ENCODE assay signal across 13 mouse cellular contexts in the genomic region with DNA sequence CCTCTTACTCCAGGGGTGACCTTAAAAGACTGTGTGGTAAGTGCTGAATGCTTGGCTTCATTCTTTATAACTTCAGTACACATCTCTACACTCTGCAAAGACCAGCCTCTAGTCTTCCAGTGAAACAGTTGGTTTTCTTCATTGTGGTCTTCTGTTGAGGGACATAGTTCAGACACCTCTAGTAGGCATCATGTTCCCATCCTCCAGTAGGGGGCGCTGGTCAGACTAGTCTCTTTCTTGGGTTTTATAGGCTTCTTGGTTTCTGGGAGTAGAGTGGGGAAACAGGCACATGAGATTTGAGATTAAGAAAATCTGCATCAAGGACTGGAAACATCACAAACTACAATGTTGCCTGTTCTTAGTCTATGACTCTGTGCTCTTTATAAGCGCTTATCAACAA. TPM values are rescaled to one million over a fixed set of nuclear protein-coding genes. Genes with fewer than 3 reads are reported as not detected.
A peak's percentile ranks its signal among the peaks of the same experiment; 100 is the strongest.
DNase-seq lines count a peak whose midpoint lies in the region; ATAC-seq and TF ChIP-seq lines count a peak whose summit lies in the region.
"Had no signal": no experiment of that assay in that cellular context is flagged by ENCODE, and none has a peak within 500 bp of the region (broad histone marks: within the 10 kb centered on the region; RNA-seq: fewer than 3 reads in every experiment).

No protein-coding gene starts in this region.

- no peak overlapping the region for H3K4me3 ChIP-seq in lung, embryonic 14.5 days (ENCODE audit: low read depth, low read length)
- no peak overlapping the region for H3K4me3 ChIP-seq in G1E (ENCODE audit: low read depth, low read length)
- H3K4me3 ChIP-seq in stomach, postnatal 0 days (ENCODE audit: low read depth, low read length) = no peak overlapping the region
- H3K4me3 ChIP-seq in forebrain, embryonic 15.5 days = no peak overlapping the region
- H3K4me3 ChIP-seq: heart, embryonic 15.5 days; myocyte had no signal

- no peak overlapping the region for H3K4me2 ChIP-seq in lung, embryonic 14.5 days
- no peak overlapping the region for H3K4me2 ChIP-seq in stomach, postnatal 0 days (replicated peaks; ENCODE audit: low read depth)
- no peak overlapping the region for H3K4me2 ChIP-seq in forebrain, embryonic 15.5 days (replicated peaks)
- H3K4me2 ChIP-seq: heart, embryonic 15.5 days had no signal

- ATAC-seq in lung, embryonic 14.5 days (ENCODE audit: insufficient read depth) = no peak
- ATAC-seq in G1E (ENCODE audit: extremely low read depth, insufficient number of reproducible peaks, low FRiP score, poor library complexity, severe bottlenecking) = no peak
- no peak for ATAC-seq in stomach, postnatal 0 days (ENCODE audit: low FRiP score, low TSS enrichment)
- no peak for ATAC-seq in forebrain, embryonic 15.5 days (replicated peaks)

- no peak for TF ChIP-seq EP300 in stomach, postnatal 0 days (optimal IDR thresholded peaks at IDR 0.05)

- no peak overlapping the region for H3K9ac ChIP-seq in lung, embryonic 14.5 days
- no peak overlapping the region for H3K9ac ChIP-seq in stomach, postnatal 0 days (ENCODE audit: low read length)
- H3K9ac ChIP-seq in forebrain, embryonic 15.5 days (replicated peaks) = no peak overlapping the region
- H3K9ac ChIP-seq: heart, embryonic 15.5 days had no signal

- 56% methylated on average over 2 of the region's 2 CpGs for WGBS in lung, embryonic 14.5 days
- WGBS in stomach, postnatal 0 days = 69% methylated on average over 2 of the region's 2 CpGs
- 59% methylated on average over 2 of the region's 2 CpGs for WGBS in forebrain, embryonic 15.5 days

- no peaks in the 10 kb centered on the region for H3K9me3 ChIP-seq in lung, embryonic 14.5 days (ENCODE audit: low read depth, low read length)
- H3K9me3 ChIP-seq in G1E (replicated peaks) = no peaks in the 10 kb centered on the region
- H3K9me3 ChIP-seq in stomach, postnatal 0 days (ENCODE audit: control insufficient read depth, low read length) = no peaks in the 10 kb centered on the region
- H3K9me3 ChIP-seq in forebrain, embryonic 15.5 days = no peaks in the 10 kb centered on the region
- H3K9me3 ChIP-seq: heart, embryonic 15.5 days had no signal

- H3K36me3 ChIP-seq in lung, embryonic 14.5 days (ENCODE audit: insufficient read depth) = no peaks in the 10 kb centered on the region
- H3K36me3 ChIP-seq in G1E (replicated peaks) = no peaks in the 10 kb centered on the region
- no peaks in the 10 kb centered on the region for H3K36me3 ChIP-seq in stomach, postnatal 0 days (ENCODE audit: control insufficient read depth, insufficient read depth, low read length)
- no peaks in the 10 kb centered on the region for H3K36me3 ChIP-seq in forebrain, embryonic 15.5 days
- H3K36me3 ChIP-seq: heart, embryonic 15.5 days had no signal

- H3K4me1 ChIP-seq in lung, embryonic 14.5 days (ENCODE audit: insufficient read depth) = no peaks in the 10 kb centered on the region
- H3K4me1 ChIP-seq in G1E (ENCODE audit: insufficient read depth, low read depth, low read length) = no peaks in the 10 kb centered on the region
- H3K4me1 ChIP-seq in stomach, postnatal 0 days (replicated peaks; ENCODE audit: control insufficient read depth, insufficient read depth) = no peaks in the 10 kb centered on the region
- H3K4me1 ChIP-seq in forebrain, embryonic 15.5 days = no peaks in the 10 kb centered on the region
- H3K4me1 ChIP-seq: heart, embryonic 15.5 days had no signal

- H3K27ac ChIP-seq in lung, embryonic 14.5 days (ENCODE audit: low read depth) = no peak overlapping the region
- no peak overlapping the region for H3K27ac ChIP-seq in stomach, postnatal 0 days (replicated peaks)
- H3K27ac ChIP-seq in forebrain, embryonic 15.5 days (replicated peaks) = no peak overlapping the region
- H3K27ac ChIP-seq: heart, embryonic 15.5 days; macrophage had no signal

- H3K27me3 ChIP-seq in lung, embryonic 14.5 days (ENCODE audit: insufficient read depth, low read length) = no peaks in the 10 kb centered on the region
- H3K27me3 ChIP-seq in G1E (ENCODE audit: insufficient read depth, low read length) = peaks cover 26% of the 10 kb centered on the region
- H3K27me3 ChIP-seq in stomach, postnatal 0 days (ENCODE audit: control insufficient read depth, insufficient read depth, low read length) = no peaks in the 10 kb centered on the region
- H3K27me3 ChIP-seq in forebrain, embryonic 15.5 days = no peaks in the 10 kb centered on the region
- H3K27me3 ChIP-seq: heart, embryonic 15.5 days had no signal

- TF ChIP-seq CTCF in lung, embryonic 14.5 days (IDR thresholded peaks at IDR 0.05; ENCODE audit: low read depth) = peak; percentile 35; the same call in 1 of the 2 replicates
- TF ChIP-seq CTCF in G1E (IDR thresholded peaks at IDR 0.05; ENCODE audit: low read depth, low read length) = peak; percentile 65
- peak; percentile 36 for TF ChIP-seq CTCF in stomach, postnatal 0 days (IDR thresholded peaks at IDR 0.05; ENCODE audit: low read depth)

- DNase-seq in lung, embryonic 14.5 days = no peak
- DNase-seq in lung, postnatal 4 days = no peak
- peak; percentile 18 for DNase-seq in G1E (ENCODE audit: low spot score)
- DNase-seq in c-Kit-positive CD71-positive TER-119-positive erythroid progenitor cells, embryonic 14.5 days (ENCODE audit: low spot score) = peak; percentile 51
- no peak for DNase-seq in stomach, postnatal 0 days (ENCODE audit: low spot score)
- no peak for DNase-seq in embryo, embryonic 11 days
- DNase-seq in left cerebral cortex, adult 9 months (ENCODE audit: low spot score in 2 of 2) = no peak
- DNase-seq: cerebellum, adult 9-10 months; kidney, adult 8-10 months had no signal

RNA-seq across cellular contexts. Expression of a gene that starts 26.1 kb away (rescaled TPM):
- polyA plus RNA-seq in lung, embryonic 14.5 days (2014; fragmentation: Nextera tagmentation; extraction: Ambion mirVana) = 7.9 and 8.0 TPM in 2 replicates
- 8.3 and 9.9 TPM in 2 replicates for total RNA-seq in G1E (2014; fragmentation: Nextera tagmentation)
- 0.23 and 2.5 TPM in 2 replicates for total RNA-seq in G1E (2017)
- polyA plus RNA-seq in G1E (2012) = 0.21 and 0.51 TPM in 2 replicates
- 4.5 and 4.8 TPM in 2 replicates for polyA plus RNA-seq in stomach, postnatal 0 days (2015; fragmentation: Nextera tagmentation; extraction: Ambion mirVana)
- polyA plus RNA-seq in forebrain, embryonic 15.5 days (2015; fragmentation: Nextera tagmentation; extraction: Ambion mirVana) = 12.9 and 13.9 TPM in 2 replicates

RNA-seq across cellular contexts. Expression of a gene that starts 31.6 kb away (rescaled TPM):
- polyA plus RNA-seq in lung, embryonic 14.5 days (2014; fragmentation: Nextera tagmentation; extraction: Ambion mirVana) = 690 and 743 TPM in 2 replicates
- total RNA-seq in G1E (2014; fragmentation: Nextera tagmentation) (132 and 141 TPM in 2 replicates), G1E (2017) (406 and 564 TPM in 2 replicates)
- 1,038 and 1,134 TPM in 2 replicates for polyA plus RNA-seq in G1E (2012)
- polyA plus RNA-seq in stomach, postnatal 0 days (2015; fragmentation: Nextera tagmentation; extraction: Ambion mirVana) = 745 and 824 TPM in 2 replicates
- 778 and 784 TPM in 2 replicates for polyA plus RNA-seq in forebrain, embryonic 15.5 days (2015; fragmentation: Nextera tagmentation; extraction: Ambion mirVana)

RNA-seq across cellular contexts. Expression of a gene that starts 47.1 kb away (rescaled TPM):
- 88.0 and 90.0 TPM in 2 replicates for polyA plus RNA-seq in lung, embryonic 14.5 days (2014; fragmentation: Nextera tagmentation; extraction: Ambion mirVana)
- total RNA-seq in G1E (2014; fragmentation: Nextera tagmentation) (25.0 and 26.9 TPM in 2 replicates), G1E (2017) (32.8 and 32.9 TPM in 2 replicates)
- polyA plus RNA-seq in G1E (2012) = 5.0 and 6.0 TPM in 2 replicates
- polyA plus RNA-seq in stomach, postnatal 0 days (2015; fragmentation: Nextera tagmentation; extraction: Ambion mirVana) = 30.6 and 32.3 TPM in 2 replicates
- polyA plus RNA-seq in forebrain, embryonic 15.5 days (2015; fragmentation: Nextera tagmentation; extraction: Ambion mirVana) = 188 and 196 TPM in 2 replicates

Comparison
In these comparisons a context has a peak if more than half of its experiments do, and no peak if none do; other contexts are left out.
1. DNase-seq: peak in G1E (single experiment) and c-Kit-positive CD71-positive TER-119-positive erythroid progenitor cells, embryonic 14.5 days (single experiment); none in lung, embryonic 14.5 days (single experiment), lung, postnatal 4 days (0 of 2), stomach, postnatal 0 days (single experiment), embryo, embryonic 11 days (single experiment) and left cerebral cortex, adult 9 months (0 of 2).
2. Peak in every context shown above with its lines, with median percentiles within 50 percentile points of each other: CTCF ChIP-seq.